Mouse (Mus musculus): ENCODE data around the gene Coro7. TPM values are rescaled to one million over a fixed set of nuclear protein-coding genes. Genes with fewer than 3 reads are reported as not detected.

The Coro7 gene
- total RNA-seq, 2 experiments from 2014 or later, result 85.6 to 93.4 TPM

DNA sequence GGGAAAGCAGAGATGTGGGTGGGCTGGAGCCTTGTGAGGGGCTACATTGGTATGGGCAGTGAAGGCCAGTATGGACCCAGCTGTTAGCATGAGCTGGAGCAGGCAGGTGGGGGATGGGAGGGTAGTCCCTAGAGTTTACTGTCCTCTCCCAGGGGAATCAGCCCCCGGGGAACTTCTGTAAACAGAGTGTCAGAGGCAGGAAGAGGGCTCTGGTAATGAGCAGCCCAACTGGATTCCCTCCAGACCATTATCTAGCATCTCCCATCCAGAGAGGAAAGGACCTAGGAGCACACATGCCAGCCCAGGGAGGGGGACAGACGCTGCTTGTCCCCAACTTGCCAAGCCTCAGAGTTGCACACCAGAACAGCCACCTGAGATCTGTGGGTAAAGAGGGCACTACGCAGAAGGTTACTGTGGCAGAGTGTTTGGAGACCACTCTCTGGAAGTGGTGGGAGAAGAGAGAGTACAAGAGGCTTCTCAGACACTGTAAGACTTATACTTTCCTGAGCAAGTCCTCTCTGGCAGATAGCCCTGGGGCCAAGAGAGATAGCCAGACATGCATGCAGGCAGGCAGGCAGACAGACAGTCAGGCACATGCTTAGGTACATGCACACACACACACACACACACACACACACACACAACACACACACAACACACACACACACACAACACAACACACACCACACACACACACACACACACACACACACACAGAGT, 38.3 kb downstream of the Coro7 start:
- peak overlapping the region; percentile 62; the same call in 1 of the 2 replicates for H3K4me3 ChIP-seq

DNA sequence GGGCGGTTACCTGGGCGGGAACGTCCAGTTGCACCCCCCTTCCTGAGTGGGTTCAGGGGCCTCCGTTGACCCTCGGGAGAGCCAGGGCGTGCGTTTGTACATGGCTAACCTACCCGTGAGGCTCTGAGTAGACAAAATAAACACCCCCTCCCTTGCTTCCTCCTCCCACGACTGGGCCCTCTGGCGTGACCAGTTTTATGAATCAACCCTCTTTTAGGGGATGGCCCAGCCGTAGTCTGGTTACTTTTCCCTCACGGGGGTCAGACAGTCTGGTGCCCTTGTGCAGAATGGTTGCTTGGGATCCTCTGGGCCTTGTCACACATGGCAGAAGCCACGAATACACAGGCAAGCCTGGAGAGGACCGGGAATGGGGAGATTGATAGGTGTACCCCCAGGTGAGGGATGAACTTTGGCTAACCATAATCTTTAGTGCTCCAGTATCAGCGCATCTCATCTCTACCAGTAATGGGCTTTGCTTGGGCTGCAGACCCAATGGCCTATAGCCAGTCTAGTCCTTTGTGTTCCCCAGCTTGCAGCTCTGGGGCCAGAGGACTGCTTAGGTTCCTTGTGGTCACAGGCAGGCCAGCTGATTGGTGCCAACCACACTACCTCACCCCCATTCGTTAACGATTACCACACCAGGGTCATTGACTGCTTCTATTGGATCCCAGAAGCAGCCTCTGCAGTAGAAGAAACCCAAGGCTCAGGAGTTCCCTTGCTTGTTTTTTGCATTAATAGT, 39.1 kb downstream of the Coro7 start:
- no peak for TF ChIP-seq CTCF (conservative IDR thresholded peaks at IDR 0.05)
- no peak for DNase-seq (ENCODE audit: low spot score in 2 of 2)
- Histone ChIP-seq H3K4me3 (peak overlapping the region; percentile 62), H3K27ac (peak overlapping the region; percentile 82)

More for the DNA sequence above, 38.3 kb downstream of the Coro7 start:
- no peak for TF ChIP-seq CTCF (conservative IDR thresholded peaks at IDR 0.05)
- no peak for DNase-seq (ENCODE audit: low spot score in 2 of 2)
- peak overlapping the region; percentile 82 for H3K27ac ChIP-seq

DNA sequence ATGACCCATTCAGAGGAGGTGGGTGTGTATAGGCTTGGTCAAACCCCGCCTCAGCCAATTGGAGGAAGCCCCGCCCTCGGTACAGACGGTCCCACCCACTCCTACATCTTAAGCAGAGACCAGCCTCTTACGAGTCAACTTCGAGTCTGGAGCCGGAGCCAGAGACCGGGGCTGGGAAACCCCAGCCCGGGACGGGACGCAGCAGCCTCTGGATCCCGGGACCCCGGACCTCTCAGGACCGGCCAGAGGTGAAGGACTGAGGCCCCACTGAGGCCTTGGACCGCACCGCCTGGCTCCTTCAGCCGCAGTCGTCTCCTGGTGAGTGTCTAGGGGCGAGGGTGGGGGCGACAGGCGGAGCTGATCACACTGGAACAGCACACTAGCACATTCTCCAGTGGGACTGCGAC, 39.7 kb downstream of the Coro7 start, which contains the start of the genes Vasn and Dnaja3:
TSS of gene Vasn (plus strand) at position 111 of the 407 bp plus-strand sequence.
TSS of gene Dnaja3 (plus strand) at position 159 of the 407 bp plus-strand sequence.
- H3K4me3 ChIP-seq, result peak within 1 kb of the TSS; percentile 62
- peak; percentile 62 to 76 for DNase-seq (ENCODE audit: low spot score in 2 of 2)

GRCm38 (mm10) chr16:4638891-4639390, 40.6 kb downstream of the Coro7 start:
- no peak overlapping the region for H3K27ac ChIP-seq
- H3K4me3 ChIP-seq, result no peak overlapping the region
- DNase-seq (ENCODE audit: low spot score in 2 of 2), result no peak
- TF ChIP-seq CTCF (conservative IDR thresholded peaks at IDR 0.05), result no peak

More for the DNA sequence above, 39.7 kb downstream of the Coro7 start, which contains the start of the genes Vasn and Dnaja3:
- H3K27ac ChIP-seq, result peak within 1 kb of the TSS; percentile 82
- no peak for TF ChIP-seq CTCF (conservative IDR thresholded peaks at IDR 0.05)

DNA sequence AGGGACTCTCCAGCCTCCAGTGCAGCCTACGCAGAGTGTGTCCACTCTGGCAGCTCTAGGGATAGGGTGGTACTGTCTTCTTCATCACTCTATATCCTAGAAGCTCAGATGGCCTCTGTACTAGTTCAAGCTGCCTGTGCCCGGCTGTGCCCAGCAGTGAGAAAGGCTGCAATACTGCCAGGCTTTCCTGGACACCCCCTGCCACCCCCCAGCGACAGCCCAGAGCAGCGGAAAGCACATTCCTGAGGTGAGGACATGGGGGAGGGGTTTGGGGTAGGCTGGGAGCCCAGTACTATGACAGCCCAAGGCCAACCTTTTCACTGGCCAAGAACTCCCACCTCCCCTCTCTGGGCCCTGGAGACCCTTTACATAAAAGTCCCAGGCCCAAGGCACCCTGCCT, 43.8 kb downstream of the Coro7 start:
- DNase-seq (ENCODE audit: low spot score in 2 of 2), result no peak
- no peak overlapping the region for H3K4me3 ChIP-seq
- H3K27ac ChIP-seq, result no peak overlapping the region
- no peak for TF ChIP-seq CTCF (conservative IDR thresholded peaks at IDR 0.05)

GRCm38 (mm10) chr16:4634681-4635080, 44.9 kb downstream of the Coro7 start:
- no peak for DNase-seq (ENCODE audit: low spot score in 2 of 2)
- no peak overlapping the region for H3K27ac ChIP-seq
- no peak overlapping the region for H3K4me3 ChIP-seq
- no peak for TF ChIP-seq CTCF (conservative IDR thresholded peaks at IDR 0.05)

DNA sequence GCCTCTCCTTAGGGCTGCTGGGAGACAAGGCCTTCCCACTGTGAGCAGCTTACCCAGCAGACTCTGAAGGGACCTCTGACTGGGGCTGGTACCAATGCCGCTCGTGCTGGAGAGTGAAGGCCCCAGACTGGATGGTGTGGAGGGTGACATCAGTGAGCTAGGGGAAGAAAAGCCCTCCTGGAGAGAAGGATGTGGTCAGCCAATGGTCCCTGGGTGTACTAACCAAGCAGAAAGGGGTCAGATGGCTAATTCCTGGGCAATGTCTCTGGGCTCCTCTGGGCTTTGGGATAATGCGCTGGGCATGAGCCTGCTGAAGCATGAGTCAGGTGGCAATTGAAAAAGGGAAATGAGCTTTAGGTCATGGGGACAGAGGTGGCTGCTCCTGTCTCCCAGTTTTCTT, 45.9 kb downstream of the Coro7 start:
- DNase-seq (ENCODE audit: low spot score in 2 of 2), result no peak
- Histone ChIP-seq H3K4me3 (no peak overlapping the region), H3K27ac (no peak overlapping the region)
- no peak for TF ChIP-seq CTCF (conservative IDR thresholded peaks at IDR 0.05)

DNA sequence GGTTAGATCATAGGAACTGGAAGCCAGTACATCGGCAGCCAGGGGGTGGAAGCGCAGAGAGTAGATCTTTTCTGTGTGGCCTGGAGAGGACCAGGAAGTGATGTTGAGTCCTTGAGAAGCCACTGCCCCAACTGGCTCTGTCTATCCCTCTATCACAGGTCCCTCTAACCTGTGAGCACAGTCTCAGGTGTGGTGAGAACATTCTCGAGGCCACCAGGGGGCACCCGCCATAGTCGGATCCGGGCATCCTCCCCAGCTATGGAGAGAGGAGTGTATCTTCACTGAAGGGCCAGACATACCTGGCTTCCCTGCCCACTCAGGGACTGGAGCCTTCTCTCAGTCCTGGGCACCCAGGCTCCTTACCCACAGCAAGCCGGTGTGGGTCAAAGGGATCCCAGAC, 47.5 kb downstream of the Coro7 start:
- TF ChIP-seq CTCF (conservative IDR thresholded peaks at IDR 0.05), result peak; percentile 70
- no peak overlapping the region for H3K27ac ChIP-seq
- no peak for DNase-seq (ENCODE audit: low spot score in 2 of 2)

DNA sequence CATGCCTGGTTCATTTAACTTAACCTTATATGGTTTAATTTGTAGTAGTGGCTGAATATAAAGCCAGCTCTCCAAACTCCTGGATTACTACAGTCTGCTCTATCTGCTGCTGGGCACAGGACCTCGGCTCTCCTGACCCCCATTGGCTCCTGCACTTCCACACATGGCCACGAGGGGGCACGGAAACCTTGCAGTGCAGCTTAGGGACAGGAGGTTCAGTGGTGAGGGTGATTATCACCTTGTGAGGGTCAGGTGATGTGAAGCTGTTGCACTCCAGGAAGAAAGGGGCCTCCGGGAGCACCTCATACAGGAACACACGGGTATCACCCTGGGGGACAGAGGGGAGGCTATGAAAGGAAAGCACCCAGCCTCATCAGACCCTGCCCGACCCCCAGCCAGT, 49.6 kb downstream of the Coro7 start:
- no peak overlapping the region for H3K27ac ChIP-seq
- DNase-seq (ENCODE audit: low spot score in 2 of 2), result peak; percentile 41 to 80
- TF ChIP-seq CTCF (conservative IDR thresholded peaks at IDR 0.05), result peak; percentile 98

More for the DNA sequence above, 47.5 kb downstream of the Coro7 start:
- no peak overlapping the region for H3K4me3 ChIP-seq

DNA sequence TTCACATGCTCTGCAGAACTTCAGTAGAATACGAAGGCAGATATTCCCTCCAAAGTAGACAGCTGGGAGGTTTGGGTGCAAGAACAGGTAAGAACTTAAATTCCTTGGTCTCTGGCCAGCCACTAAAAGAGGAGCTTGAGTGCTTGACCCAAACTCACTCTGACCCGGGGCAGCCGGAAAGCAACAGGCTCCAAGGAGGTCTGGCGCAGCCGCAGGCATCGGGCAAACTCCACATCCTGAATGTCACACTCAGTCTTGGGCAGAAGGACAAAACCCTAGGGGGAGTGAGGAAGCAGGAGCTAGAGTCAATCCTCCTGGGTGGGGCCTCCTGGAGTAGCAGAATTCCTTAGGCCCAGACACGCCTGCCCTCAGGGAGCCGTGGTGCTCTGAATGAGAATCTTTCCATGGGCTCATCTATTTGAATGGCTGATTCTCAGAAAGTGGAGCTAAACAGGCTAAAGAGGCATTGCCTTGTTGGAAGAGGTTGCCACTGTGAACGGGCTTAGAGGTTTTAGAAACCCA, 50.6 kb downstream of the Coro7 start:
- DNase-seq (ENCODE audit: low spot score in 2 of 2), result no peak
- H3K27ac ChIP-seq, result no peak overlapping the region
- TF ChIP-seq CTCF (conservative IDR thresholded peaks at IDR 0.05), result no peak

More for the DNA sequence above, 49.6 kb downstream of the Coro7 start:
- no peak overlapping the region for H3K4me3 ChIP-seq

GRCm38 (mm10) chr16:4627105-4627504, 52.5 kb downstream of the Coro7 start:
- H3K4me3 ChIP-seq, result no peak overlapping the region
- no peak for TF ChIP-seq CTCF (conservative IDR thresholded peaks at IDR 0.05)
- DNase-seq (ENCODE audit: low spot score in 2 of 2), result no peak
- no peak overlapping the region for H3K27ac ChIP-seq

More for the DNA sequence above, 50.6 kb downstream of the Coro7 start:
- no peak overlapping the region for H3K4me3 ChIP-seq

DNA sequence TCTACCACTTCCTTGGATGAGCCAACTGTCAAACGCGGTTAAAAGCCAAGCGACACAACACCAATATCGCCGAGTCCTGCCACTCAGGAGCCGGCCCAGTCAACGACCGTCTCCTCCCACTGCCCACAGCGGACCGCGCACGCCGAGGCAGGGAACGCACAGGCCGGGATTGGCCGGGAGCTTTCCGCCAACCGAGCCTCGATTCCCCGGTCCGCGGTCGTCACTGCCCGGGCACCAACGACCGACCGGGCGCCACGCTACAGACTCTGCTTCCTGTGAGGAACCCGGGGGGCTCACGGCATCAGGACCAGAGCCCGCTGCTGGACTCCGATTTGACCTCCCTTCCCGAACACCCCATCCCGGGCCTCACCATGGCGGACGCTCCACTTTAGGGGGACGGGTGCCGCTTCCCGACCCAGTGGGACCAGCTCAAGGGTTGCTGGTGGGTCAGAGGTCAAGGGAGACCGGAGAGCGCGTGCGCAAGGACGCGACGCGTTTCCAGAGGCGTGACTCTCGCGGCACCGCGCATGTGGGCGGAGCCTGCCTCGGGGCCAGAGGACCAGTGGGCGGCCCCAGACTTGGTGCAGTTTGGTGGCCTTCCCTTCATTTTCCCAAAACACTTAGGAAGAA, 55.0 kb downstream of the Coro7 start, which contains the start of gene Pam16:
TSS of gene Pam16 (minus strand) at position 508 of the 630 bp plus-strand sequence.
- Histone ChIP-seq H3K4me3 (peak within 1 kb of the TSS; percentile 87), H3K27ac (peak within 1 kb of the TSS; percentile 92)
- no peak for TF ChIP-seq CTCF (conservative IDR thresholded peaks at IDR 0.05)
- peak; percentile 89 to 93 for DNase-seq (ENCODE audit: low spot score in 2 of 2)

All from layer of hippocampus, adult 2 months (tissue).